Comparison of ENCODE assay signal across 8 mouse cellular contexts in the genomic region with DNA sequence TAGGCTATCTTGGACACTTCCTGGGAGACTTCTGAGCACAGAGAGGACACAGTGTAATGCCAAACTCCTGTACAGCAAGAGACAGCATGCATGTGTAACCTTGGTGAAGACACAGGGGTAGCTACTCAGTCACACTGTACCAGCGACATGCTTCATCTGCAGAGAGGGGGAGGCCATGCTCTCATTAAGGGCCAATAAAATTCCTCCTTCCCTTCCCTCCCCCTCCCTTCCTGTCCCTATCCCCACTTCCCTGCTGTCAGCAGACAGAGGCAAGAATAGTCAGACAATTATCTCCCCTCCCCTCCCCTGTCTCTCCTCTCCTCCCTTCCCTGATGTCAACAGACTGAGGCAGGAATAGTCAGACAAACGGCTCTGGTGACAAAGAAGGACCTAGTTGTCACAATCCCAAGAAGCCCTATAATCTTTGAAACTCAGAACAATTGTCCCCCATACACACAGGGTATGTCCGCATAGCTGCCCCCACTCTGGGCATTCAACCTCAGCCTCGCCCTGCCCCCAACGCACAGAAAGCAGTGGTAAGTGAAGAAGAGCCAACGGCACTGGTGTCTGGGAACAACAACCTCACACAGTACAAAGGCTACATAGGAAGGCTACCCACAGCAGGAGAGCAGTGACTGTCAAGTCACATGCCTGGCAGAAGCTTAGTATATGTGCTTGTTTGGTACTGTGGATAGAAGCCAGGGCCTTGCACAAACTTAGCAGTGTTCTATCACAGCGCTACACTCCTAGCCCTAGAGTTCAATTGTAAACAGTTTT. TPM values are rescaled to one million over a fixed set of nuclear protein-coding genes. Genes with fewer than 3 reads are reported as not detected.
A peak's percentile ranks its signal among the peaks of the same experiment; 100 is the strongest.
DNase-seq lines count a peak whose midpoint lies in the region; ATAC-seq lines count a peak whose summit lies in the region.

No protein-coding gene starts in this region.

- H3K4me2 ChIP-seq in embryonic facial prominence, embryonic 14.5 days (ENCODE audit: low read depth, low read length): no peak overlapping the region

- no peaks in the 10 kb centered on the region for H3K27me3 ChIP-seq in embryonic facial prominence, embryonic 14.5 days (replicated peaks; ENCODE audit: control insufficient read depth, insufficient read depth, low read length)

- 0 out of 2 replicates have a peak, but pooled peaks have one; percentile 10 for ATAC-seq in cerebellum, adult (ENCODE audit: insufficient number of reproducible peaks, low FRiP score, low TSS enrichment)
- ATAC-seq in embryonic facial prominence, embryonic 14.5 days (ENCODE audit: low read depth): peak; percentile 56; the same call in 1 of the 2 replicates
- ATAC-seq in inflammation-experienced regulatory T-cells, adult 6 months: peak; percentile 47

- H3K4me3 ChIP-seq in embryonic facial prominence, embryonic 14.5 days (ENCODE audit: low read depth, low read length): no peak overlapping the region

- 34% methylated on average over 7 of the region's 7 CpGs for WGBS in embryonic facial prominence, embryonic 14.5 days

- no peaks in the 10 kb centered on the region for H3K36me3 ChIP-seq in embryonic facial prominence, embryonic 14.5 days (ENCODE audit: control insufficient read depth, insufficient read depth, low read length)

- no peak overlapping the region for H3K9ac ChIP-seq in embryonic facial prominence, embryonic 14.5 days (ENCODE audit: low read depth, low read length)

- no peak for DNase-seq in cerebellum, postnatal 4 days (ENCODE audit: low spot score in 2 of 2)
- DNase-seq in 3T3-L1 (ENCODE audit: low read depth, low spot score): peak; percentile 82
- peak; percentile 48 for DNase-seq in embryonic facial prominence, embryonic 14.5 days (ENCODE audit: low spot score)
- DNase-seq in mesoderm, embryonic 11.5 days (ENCODE audit: low read depth, low spot score): peak; percentile 51
- DNase-seq in testis, postnatal 14 days (ENCODE audit: low spot score): peak; percentile 22
- no peak for DNase-seq in frontal cortex, postnatal 14 days (ENCODE audit: low spot score in 2 of 2)

- H3K9me3 ChIP-seq in embryonic facial prominence, embryonic 14.5 days (ENCODE audit: control insufficient read depth, low read length): no peaks in the 10 kb centered on the region

- peak overlapping the region; percentile 4; the same call in 1 of the 2 replicates for H3K27ac ChIP-seq in embryonic facial prominence, embryonic 14.5 days (replicated peaks; ENCODE audit: low read depth, low read length)

- H3K4me1 ChIP-seq in embryonic facial prominence, embryonic 14.5 days (ENCODE audit: control insufficient read depth, insufficient read depth, low read length): peaks cover 22% of the 10 kb centered on the region; the same call in 1 of the 2 replicates

RNA-seq across cellular contexts. Expression of a gene that starts 28.8 kb away (rescaled TPM):
- 39.4 and 40.2 TPM in 2 replicates for polyA plus RNA-seq in embryonic facial prominence, embryonic 14.5 days (2014; fragmentation: Nextera tagmentation; extraction: Ambion mirVana)
- polyA plus RNA-seq in inflammation-experienced regulatory T-cells, adult 6 months (2017; shearing (Covaris generic)): 100 to 1,000 TPM in 1 of 3 experiments, 10 to 100 TPM in 2; 96.4 to 121 (median 96.5) TPM

RNA-seq across cellular contexts. Expression of a gene that starts 57.1 kb away (rescaled TPM):
- 0.10 and 0.25 TPM in 2 replicates for polyA plus RNA-seq in embryonic facial prominence, embryonic 14.5 days (2014; fragmentation: Nextera tagmentation; extraction: Ambion mirVana)
- polyA plus RNA-seq in inflammation-experienced regulatory T-cells, adult 6 months (2017; shearing (Covaris generic)): not detected

Comparison
In these comparisons a context has a peak if more than half of its experiments do, and no peak if none do; other contexts are left out.
1. DNase-seq: peak in 3T3-L1 (single experiment), embryonic facial prominence, embryonic 14.5 days (single experiment), mesoderm, embryonic 11.5 days (single experiment) and testis, postnatal 14 days (single experiment); none in cerebellum, postnatal 4 days (0 of 2) and frontal cortex, postnatal 14 days (0 of 2).
2. Peak in every context shown above with its lines, with median percentiles within 50 percentile points of each other: ATAC-seq.